Mouse (Mus musculus) neural tube, embryonic 10.5 days (tissue): ENCODE results near the gene Pip4p1.
"Not testable (repeated sequence)": the region's sequence is repeated elsewhere in the genome, so short reads cannot be mapped to it uniquely, and the experiment has no call there.

Experiments used
- DNase-seq: peaks from one replicate; pipeline ENCODE4 v3.0.0-alpha.2; 2017; ENCODE audit warnings: low spot score; ENCODE audit errors: extremely low spot score

Pip4p1 gene

DNA sequence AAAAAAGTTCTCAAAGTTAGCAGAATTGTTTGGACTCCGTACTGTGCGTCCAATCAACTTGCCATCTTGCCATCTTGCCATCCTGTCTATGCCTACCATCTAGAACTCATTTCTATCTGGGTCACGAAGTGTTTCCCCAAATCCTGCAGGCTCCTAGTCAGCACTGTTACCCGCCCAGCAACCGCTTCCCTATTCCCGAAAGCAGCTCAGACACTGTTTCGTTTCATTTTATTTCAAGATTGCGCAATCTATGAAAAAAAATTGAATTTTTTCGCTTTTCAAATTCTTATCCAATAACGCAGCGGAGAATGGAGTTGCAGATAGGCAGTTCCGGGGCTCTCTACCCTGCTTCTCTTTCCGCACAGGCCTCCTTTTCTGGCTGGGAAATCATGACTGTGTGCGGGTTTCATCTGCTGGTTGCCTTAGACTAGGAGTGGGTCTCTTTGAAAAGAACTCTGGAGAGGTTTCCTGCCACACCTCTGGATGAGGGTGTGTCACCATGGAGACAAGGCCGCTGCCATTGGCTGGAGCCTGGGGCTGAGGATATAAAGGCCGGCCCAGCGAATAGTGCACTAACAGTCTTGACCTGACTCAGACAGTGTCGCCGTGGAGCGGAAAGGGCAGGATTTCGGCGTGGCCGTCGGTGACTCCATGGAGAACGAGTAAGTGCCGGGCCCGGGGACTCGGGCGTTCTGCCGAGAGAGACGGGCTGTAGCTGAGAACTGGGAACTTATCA, 13.4 kb upstream of the Pip4p1 start, which contains the start of gene Gm49342:
Gm49342 (plus strand) TSS at position 586 of the 736 bp plus-strand sequence.
- DNase-seq: peak; percentile 96

DNA sequence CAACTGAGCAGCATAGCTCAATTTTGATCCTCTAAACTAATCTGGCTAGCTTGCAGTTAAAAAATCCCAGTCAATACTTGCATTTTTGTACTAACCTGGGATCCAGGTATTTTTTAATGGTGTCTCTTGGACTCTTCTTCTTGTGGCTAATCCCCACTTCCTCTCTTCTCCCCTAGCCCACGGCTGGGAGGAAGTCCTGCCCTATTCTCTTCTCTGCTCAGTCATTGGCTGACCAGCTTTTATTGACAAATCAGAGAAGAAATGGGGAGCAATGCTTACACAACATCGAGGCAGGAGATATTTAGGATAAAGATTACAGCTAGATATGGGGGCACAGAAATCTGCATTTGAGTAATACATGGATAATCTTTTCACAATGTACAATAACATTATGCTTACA, 8.3 kb upstream of the Pip4p1 start:
- DNase-seq: no peak

DNA sequence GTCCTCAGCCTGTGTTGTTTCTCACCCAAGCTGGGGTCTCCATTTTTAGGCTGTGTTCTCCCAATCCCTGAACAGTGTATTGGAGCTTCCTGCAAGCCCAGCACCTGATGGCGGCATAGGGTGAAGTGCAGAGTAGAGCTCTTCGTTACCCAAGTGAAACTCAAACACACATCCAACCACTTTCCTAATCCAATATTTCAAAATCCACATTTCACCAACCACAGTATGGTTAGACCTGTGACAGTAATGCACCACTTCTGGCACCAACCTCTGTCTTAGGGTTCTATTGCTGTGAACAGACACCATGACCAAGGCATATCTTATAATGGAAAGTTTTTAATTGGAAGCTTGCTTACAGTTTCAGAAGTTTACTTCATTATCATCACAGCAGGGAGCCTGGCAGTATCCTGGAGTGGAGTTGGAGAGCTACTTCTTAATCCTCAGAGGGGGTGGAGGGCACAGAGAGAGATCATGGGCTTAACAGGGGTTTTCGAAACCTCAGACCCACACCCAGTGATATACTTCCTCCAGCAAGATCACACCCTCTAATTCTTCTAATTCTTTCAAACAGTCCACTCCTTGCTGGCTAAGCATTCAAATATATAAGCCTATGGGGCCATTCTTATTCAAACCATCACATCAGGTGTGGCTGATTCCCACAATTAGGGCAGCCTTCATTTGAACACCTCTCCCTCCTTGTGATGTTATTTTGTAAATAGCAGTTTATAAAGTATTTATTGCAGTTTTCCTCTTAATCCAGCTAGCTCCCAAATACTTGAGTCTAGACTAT, 7.7 kb upstream of the Pip4p1 start:
- DNase-seq: no peak

DNA sequence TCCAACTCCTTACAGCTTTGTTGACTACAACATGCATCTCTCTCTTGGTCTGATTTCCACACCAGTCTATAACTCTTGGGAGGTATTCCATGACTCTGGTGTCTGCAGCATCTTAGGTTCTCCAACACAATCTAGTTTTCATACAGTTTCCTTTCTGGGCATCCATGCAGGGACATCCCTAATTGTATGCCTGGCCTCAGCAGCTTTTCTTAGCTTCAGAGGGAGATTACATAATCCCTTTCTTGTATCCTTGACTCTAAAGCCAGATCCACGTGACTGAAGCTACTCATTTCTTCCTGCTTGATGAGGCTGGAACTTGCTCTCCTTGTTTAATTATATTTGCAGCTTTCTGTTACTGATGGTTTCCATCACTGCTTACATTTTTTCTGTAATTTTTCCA, 6.0 kb upstream of the Pip4p1 start:
- no peak for DNase-seq

DNA sequence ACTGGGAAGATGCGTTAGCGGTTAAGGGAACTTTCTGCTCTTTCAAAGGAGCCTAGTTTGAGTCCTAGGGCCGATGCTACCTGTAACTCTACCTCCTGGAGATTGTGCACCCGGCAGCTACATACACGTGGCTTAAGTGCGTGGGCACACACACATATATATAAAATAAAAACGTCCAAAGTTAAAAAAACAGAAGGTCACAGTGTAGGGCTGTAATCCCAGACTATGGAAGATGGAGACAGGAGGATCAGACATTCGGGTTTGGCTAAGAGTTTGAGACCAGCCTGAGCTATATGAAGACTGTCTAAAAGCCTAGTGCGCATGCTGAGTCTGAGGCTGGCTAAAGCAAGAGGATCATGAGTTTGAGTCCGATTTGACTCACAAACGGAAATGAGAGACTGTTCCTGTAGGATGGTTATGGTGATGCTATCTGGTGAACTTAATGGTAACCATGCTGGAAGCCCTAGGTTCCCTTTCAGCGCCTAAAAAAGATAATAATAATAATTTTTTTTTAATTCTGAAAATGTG, 901 bp upstream of the Pip4p1 start:
- DNase-seq: no peak

DNA sequence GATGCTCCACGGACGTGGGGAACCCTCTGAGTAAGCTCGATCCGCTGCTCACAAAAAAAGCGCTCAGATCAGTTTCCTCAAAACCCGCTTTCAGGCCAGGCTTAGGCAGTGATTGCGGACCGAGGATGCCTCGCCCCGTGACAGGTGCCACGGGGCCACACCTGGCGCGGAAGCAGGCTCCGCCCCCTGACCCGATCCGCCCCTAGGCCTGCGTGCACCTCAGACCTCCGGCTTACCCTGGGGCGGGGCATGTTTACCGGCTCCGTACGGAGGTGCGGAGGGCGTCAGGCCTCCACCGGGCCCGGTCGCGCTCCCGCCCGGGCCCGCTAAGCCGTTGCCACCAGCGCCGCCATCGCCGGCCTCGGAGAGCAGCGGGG, 291 bp downstream of the Pip4p1 start:
- no peak for DNase-seq

DNA sequence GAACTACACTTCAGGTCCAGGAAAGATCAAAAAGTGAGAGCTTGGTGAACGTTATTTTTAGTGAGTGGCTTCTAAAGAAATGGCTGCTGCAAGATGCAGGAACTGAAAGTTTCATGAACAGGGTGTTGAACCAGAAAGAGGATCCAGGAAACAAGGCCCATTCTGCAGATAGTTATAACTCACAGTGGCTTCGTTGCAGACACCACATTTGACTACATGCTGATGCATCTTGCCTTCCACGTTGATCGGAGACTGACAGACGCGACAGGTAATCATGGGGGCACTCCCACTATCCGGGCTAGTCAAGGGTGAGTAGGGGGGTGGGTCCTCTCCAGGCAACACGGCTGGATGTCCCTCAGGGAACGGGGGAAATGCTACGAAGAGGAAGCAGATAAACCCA, 705 bp downstream of the Pip4p1 start:
- no peak for DNase-seq

DNA sequence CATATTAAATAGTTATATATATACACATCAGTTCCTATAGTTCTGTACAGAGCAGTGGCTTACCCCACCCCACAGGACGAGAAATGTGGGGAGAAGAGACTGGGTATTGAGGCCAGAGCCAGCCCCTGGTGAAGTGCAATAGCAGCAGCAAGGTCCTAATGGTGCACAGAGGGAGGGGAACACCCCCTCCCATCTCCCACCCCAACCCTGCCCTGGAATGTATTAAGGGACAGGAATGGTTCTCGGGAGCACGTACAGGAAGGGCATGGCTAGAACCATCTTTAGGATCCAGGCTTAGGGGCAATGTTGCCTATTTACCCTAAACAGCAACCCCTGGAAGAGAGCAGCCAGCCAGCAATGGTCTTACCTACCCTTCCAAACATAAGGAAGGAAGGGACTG, 3.3 kb downstream of the Pip4p1 start:
- DNase-seq: no peak

DNA sequence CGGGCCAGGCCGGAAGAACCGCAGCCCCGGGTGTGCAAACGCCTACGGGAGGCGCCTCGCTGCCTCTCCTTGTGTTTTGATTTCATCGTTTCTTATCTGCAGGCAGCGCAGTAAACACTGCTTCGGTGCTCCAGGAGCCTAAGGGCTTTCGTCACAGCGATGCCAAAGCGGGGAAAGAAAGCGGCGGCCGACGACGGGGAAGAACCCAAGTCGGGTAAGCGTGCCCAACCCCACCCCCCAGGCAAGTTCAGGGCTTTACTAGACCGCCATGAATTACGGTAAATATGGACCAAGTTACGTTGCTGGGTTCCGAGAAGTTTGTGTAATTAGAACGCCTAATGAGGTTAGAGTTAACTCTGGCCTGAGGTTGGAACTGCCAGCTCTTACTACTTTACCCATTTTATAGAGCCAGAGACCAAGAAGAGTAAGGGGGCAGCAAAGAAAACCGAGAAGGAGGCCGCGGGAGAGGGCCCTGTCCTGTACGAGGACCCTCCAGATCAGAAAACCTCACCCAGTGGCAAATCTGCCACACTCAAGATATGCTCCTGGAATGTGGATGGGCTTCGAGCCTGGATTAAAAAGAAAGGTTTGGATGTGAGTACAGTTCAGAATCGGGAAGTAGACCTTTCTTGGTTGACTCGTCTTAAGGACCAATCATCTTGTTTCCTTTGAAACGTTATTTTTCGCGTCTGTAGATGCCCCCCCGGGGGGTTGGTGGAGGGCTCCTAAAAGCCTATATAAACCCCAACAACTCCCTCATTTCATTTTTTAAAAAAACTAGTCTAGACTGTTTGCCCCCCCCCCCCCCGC, 5.3 kb downstream of the Pip4p1 start:
- peak; percentile 44 for DNase-seq

DNA sequence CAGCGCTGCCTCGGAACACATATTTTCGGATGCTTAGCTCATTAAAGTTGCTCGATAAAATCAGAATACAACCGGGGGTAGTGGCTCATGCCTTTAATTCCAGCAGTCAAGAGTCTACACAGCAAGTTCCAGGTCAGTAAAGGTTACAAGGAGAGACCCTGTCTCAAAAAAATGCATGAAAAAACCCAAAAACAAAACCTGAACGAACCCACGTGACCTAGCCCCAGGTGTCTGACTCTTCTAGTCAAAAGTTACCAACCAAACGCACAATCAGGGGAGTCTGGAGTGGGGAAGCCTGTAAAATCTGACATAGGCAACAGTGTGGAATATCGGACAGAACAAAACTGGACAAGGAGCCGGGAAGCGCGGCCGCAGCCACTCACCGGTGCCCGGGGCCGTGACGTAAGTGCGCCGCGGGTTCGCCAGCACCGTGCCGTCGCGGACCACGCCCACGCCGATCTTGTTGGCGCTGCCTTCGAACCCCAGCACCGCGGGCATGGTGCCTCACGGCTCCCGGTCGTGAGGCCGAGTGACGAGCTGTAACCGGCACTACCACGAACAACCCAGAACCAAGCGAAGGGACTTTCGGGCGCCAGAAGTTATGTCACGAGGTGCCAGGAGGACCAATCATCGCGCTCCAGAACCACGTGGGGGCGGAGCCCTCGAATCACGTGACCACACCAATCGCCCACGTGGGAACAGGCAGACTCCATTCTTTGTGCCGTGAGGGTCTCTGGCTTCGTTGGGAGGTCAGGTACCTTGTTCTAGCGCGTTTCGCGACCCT, 6.2 kb downstream of the Pip4p1 start, which contains the start of the genes Osgep and Apex1:
Osgep (minus strand) TSS at position 613 of the 784 bp plus-strand sequence.
Apex1 (plus strand) TSS at position 688 of the 784 bp plus-strand sequence.
- DNase-seq: peak; percentile 98

DNA sequence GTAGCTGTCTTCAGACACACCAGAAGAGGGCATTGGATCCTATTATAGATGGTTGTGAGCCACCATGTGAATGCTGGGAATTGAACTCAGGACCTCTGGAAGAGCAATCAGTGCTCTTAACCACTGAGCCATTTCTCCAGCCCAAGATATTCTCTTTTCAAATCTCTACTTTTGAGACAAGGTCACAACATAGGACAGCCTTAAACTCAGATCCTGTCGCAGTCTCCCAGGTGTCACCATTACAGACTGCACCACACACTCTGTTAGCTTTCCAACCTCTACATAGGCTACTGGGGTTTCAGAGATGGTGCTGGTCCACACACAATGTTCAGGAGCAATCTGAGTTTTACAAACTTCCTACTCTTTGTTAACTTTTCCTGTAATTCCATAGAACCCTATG, 7.2 kb downstream of the Pip4p1 start:
- not testable (repeated sequence) for DNase-seq

DNA sequence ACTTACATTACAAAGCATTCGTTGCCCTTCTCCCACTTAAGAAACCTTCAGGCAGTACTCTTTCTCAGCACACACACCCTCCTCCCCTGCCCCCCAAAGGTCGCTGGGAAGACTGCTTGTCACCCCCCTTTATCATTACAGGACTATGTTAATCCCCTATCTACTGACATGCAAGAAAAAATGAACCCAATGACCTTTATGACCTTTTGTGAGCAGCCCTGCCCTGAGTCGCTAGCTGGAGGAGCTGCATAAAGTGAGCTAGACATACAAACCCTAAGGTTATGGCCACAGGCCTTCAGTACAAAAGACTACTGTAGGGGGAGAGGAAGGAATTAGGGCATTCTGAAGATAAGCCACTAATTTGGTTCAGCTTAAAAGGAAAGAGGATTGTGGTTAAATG, 19.3 kb downstream of the Pip4p1 start:
- DNase-seq: no peak

DNA sequence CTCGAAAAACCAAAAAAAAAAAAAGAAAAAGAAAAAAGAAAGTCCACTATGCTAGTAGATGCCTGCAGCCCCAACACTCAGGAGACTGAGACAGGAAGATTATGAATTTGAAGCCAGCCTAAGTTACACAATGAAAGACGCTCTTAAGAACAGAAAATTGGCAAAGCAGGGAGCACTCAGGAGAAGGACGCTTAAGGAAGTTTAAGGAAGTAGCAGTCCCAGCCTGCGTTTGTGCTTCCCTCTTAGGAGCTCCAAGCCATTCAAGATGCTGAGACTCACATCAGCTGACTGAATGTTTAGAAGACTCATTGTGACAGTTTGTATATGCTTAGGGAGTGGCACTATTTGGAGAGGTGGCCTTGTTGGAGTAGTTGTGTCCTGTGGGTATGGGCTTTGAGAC, 22.5 kb downstream of the Pip4p1 start:
- DNase-seq: no peak

DNA sequence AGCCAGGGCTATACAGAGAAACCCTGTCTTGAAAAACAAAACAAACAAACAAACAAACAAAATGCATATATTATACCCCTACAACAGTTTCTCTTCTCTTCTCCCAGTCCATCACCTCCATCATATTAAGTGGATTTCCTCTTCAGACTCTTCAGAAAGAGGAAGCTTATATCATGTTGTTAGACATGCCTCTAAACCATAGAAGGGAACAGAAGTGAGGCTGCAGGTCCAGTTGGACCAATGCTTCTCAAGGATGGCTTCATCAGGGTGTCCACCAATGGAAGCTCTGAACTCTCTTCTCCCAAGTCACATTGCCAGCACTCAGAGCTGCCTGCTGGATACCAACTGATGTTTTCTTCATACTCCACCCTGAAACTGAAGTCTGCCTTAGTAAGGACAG, 25.3 kb downstream of the Pip4p1 start:
- DNase-seq: not testable (repeated sequence)

DNA sequence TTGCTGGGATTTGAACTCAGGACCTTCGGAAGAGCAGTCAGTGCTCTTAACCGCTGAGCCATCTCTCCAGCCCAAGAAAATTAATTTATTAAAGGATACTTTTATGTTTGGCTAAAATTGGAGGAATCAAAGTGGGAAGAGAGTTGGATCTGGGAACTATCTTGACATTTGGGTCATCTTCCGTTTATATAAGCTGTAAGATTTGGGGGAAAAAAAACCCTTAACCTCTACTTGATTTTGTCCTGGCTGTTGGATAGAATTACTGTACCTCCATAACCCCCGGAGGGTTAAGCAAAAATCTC, 25.9 kb downstream of the Pip4p1 start:
- no peak for DNase-seq

DNA sequence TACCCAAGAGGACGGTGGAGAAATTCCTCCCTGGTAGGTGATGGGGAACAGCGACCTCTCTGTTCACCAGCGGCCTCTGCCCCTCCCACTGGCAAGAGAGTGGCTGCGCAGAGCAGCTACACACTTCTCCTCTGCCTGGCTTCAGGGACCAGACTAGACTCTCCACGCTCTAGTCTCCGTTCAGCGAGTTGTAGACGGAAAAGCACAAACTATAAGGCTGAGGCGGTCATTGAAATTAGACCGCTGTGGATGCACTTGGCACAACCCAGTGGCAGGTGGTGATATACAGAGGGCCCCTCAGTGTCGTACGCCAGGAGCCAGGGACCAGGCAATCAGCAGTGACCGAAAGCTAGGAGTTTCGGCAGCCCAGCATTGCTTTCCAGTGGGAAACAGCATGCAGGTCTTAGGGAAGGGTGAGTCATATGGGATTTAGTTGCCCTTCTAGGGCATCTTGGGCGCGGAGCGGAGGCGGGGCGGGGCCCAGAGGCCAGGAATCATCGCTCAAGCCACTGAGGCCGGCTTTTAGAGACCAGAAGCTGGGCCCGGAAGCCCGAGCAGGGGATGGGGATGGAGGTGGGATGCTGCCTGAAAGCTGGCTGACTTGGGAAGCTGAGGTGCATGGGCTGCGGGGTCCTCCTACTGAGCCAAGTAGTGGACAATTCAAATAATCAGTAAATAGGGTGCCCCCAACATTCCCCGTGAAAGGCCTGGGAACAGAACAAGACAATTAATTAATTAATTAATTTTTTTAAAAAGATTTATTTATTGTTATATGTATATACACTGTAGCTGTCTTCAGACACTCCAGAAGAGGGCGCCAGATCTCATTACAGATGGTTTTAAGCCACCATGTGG, 26.5 kb downstream of the Pip4p1 start:
- peak; percentile 60 for DNase-seq

DNA sequence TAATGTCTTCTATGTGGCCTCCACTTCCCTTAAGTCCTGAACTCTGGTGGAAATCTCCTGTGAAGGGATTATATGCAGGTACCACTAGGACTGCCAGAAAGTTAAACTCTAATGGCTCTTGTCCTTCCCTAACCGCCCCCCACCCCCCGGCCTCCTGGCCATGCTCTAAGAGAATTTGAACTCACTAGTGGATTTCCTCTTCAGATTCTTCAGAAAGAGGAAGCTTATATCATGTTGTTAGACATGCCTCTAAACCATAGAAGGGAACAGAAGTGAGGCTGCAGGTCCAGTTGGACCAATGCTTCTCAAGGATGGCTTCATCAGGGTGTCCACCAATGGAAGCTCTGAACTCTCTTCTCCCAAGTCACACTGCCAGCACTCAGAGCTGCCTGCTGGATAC, 32.7 kb downstream of the Pip4p1 start:
- DNase-seq: not testable (repeated sequence)

DNA sequence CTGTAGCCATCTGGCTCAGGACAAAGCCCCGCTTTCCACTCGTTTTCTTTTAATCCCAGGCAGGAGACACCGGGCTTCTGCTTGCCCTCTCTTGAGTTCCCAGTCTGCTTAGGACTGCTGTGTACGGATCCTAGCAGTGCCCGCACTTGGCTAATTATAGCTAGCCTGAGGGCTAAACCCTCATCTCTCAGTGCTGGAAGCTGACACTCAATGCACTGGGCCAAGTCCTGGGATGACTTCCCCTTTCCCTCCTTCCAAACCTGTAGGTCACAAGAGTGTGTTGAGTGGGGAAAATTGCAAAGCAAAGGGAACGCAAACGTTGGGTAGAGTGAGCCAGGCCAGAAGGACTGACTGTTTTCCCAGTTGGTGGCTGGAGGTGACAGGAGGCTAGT, 33.3 kb downstream of the Pip4p1 start, which contains the start of gene Klhl33:
Klhl33 (minus strand) TSS at position 134 of the 392 bp plus-strand sequence.
- DNase-seq: peak; percentile 15

DNA sequence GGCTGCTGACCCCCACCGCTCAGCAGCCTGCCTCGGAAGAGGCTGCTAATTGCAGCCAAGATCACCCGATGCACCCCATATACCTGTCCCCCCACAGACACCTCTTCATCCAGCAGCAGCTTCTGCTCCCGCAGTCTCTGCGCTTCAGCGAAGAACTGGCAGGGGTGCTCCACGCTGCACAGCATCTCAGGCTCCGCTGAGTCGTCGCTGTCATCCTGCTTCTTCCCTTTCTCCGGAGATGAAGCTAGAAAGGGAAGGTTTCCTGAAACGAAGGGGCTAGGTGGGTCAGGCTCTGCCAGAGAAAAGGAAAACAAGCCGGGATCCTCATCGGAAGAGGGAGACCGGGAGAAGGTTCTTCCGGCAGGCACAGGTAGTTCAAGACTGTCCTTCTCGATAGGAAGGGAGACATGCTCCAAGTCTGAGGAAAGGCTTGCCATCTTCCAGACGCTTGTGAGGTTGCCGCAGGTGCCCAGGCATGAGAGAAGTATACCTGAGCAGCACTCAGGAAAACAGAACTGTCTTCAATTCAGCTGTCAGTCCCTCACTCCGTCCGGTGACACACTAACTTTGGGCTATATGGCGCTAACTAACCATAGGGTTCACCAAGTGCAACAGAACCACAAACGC, 33.8 kb downstream of the Pip4p1 start:
- peak; percentile 32 for DNase-seq
